Mouse (Mus musculus) cortical plate, adult 2 months (tissue): ENCODE results near the gene Haus5.

Source experiments
- CTCF ChIP-seq: fragments of 200-500 bp; IDR thresholded peaks from 2 replicates; pipeline ENCODE4 v1.5.1; 2011; ENCODE audit warnings: mild to moderate bottlenecking, control low read depth, low read length; ENCODE audit not compliant: insufficient read depth; ENCODE audit errors: extremely low read depth
- POLR2A ChIP-seq: fragments of 200-500 bp; IDR thresholded peaks from 2 replicates; pipeline ENCODE4 v1.6.1; 2011; ENCODE audit warnings: mild to moderate bottlenecking, low read length, control low read depth; ENCODE audit not compliant: insufficient read depth; ENCODE audit errors: extremely low read depth

- TF ChIP-seq POLR2A = no peak
- TF ChIP-seq CTCF = no peak
Observed at GRCm38 (mm10) chr7:30711942-30712341, 47.1 kb upstream of the Haus5 start, which contains the start of gene Atp4a.
